Mouse (Mus musculus): ENCODE measurements around the gene Cox19. TPM values are rescaled to one million over a fixed set of nuclear protein-coding genes. Genes with fewer than 3 reads are reported as not detected.
"Not testable (repeated sequence)": the region's sequence is repeated elsewhere in the genome, so short reads cannot be mapped to it uniquely, and the experiment has no call there.

The Cox19 gene
- polyA plus RNA-seq, 1 experiment from 2014 or later: 77.3 TPM

GRCm38 (mm10) chr5:139390324-139391119 lies 39.3 kb upstream of the Cox19 start:
- not testable (repeated sequence) for H3K9me3 ChIP-seq (replicated peaks); H3K4me2 ChIP-seq; H3K27me3 ChIP-seq; H3K4me3 ChIP-seq; ATAC-seq (replicated peaks; ENCODE audit: insufficient number of reproducible peaks, insufficient read depth, low FRiP score, low read depth); H3K27ac ChIP-seq; H3K9ac ChIP-seq
- peaks cover 56% of the 10 kb centered on the region for H3K4me1 ChIP-seq (replicated peaks)
- peaks cover 21% of the 10 kb centered on the region for H3K36me3 ChIP-seq
- 62% methylated on average over 5 of the region's 5 CpGs for WGBS

DNA sequence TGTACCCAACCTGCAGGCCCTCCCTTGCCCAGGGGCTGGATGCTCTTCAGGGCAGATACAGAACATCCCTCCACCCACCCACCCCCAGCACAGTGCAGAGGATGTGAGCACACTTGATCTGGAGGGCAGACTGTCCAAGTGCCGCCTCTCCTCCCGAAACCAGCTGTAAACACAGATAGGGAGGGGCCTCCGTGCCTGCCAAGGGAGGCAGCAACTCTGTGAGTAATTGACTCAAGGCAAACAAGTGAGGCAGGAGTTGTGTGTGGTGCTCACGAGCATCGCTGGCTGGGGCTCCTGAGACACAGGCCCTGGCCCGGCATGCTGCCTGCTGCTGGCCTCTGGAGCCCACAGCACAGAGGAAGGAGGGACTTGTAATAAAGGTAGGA lies 38.5 kb upstream of the Cox19 start:
- whole genome bisulfite sequencing: 28% methylated on average over 6 of the region's 6 CpGs
- peak; percentile 50; the same call in 1 of the 2 replicates for ATAC-seq (replicated peaks; ENCODE audit: insufficient number of reproducible peaks, insufficient read depth, low FRiP score, low read depth)
- Histone ChIP-seq H3K9me3 (replicated peaks) (no peaks in the 10 kb centered on the region), H3K9ac (0 out of 2 replicates have a peak overlapping the region, but pooled peaks have one; percentile 14), H3K36me3 (peaks cover 21% of the 10 kb centered on the region), H3K27ac (peak overlapping the region; percentile 60), H3K4me1 (replicated peaks) (peaks cover 64% of the 10 kb centered on the region), H3K4me3 (no peak overlapping the region), H3K27me3 (no peaks in the 10 kb centered on the region), H3K4me2 (no peak overlapping the region)

DNA sequence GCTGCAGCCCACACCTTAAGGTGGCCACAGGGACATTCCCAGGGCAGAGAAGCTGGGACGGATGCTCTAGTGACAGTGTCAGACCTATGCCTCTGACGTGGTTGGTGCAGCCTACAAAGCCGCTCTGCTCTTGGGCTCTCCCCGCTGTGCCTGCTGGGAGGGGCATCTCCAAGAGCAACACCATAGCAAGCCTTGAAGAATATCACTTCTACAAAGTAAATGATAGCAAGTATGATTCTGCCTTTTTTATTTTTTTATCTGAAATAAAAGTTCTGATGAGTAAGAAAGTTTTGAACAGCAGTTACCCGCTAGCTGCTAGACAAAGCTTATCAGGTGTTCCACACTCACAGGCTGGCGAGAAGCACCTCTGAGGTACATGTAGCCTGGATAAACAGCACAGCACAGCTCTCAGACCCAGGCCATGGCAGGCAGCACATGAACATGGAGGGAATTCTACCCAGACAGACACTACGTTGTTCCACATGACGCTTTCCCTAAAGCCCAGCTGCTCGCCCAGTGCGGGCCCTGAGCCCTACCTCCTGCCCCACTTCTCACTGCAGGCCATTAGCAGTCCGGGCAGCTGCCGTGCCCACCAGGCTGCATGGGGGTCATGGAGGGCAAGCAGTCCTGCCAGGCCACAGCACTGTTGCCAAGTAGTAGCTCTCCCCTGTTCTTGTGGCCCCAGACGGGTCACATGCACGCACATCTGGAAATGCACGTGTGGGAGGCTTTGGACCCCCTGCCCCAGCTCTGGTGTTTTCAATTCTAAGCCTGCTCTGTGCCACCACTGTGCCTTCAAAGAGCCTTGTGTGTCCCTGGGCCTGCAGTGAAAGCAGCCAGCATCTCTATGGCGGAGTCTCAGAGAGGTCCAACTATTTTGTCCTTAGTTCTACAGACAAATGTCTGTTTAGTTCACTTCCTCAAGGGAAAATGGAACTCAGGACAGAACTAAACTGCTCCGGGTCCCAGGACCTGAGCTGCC lies 37.8 kb upstream of the Cox19 start:
- Histone ChIP-seq H3K4me2 (no peak overlapping the region), H3K9me3 (replicated peaks) (no peaks in the 10 kb centered on the region), H3K27ac (peak overlapping the region; percentile 60), H3K4me3 (no peak overlapping the region), H3K36me3 (peaks cover 18% of the 10 kb centered on the region), H3K9ac (0 out of 2 replicates have a peak overlapping the region, but pooled peaks have one; percentile 14), H3K27me3 (no peaks in the 10 kb centered on the region), H3K4me1 (replicated peaks) (peaks cover 68% of the 10 kb centered on the region)
- no peak for ATAC-seq (replicated peaks; ENCODE audit: insufficient number of reproducible peaks, insufficient read depth, low FRiP score, low read depth)
- 77% methylated on average over 17 of the region's 17 CpGs for WGBS

DNA sequence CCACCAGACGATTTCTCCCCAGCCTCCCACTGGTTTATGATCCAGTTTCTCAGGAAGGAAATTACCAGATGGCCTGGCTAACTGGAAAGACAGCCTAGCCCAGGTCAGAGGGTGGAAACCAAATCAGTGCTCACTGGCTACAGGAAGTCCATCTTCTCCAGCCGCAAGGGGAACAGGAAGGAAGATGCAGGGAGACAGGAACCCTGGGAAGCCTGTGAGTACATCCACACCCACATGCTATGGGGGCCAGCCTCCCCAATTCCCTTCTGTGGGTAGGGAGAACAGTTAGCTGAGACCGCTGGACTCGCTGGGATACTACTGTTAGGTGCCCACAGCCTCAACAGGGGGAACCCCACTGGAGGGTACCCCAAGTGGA lies 37.0 kb upstream of the Cox19 start:
- Histone ChIP-seq H3K9ac (no peak overlapping the region), H3K4me1 (replicated peaks) (peaks cover 75% of the 10 kb centered on the region), H3K4me3 (no peak overlapping the region)

GRCm38 (mm10) chr5:139387329-139388194 lies 36.3 kb upstream of the Cox19 start:
- H3K9me3 ChIP-seq (replicated peaks): no peaks in the 10 kb centered on the region
- ATAC-seq (replicated peaks; ENCODE audit: insufficient number of reproducible peaks, insufficient read depth, low FRiP score, low read depth): no peak
- peaks cover 81% of the 10 kb centered on the region for H3K4me1 ChIP-seq (replicated peaks)
- no peaks in the 10 kb centered on the region for H3K27me3 ChIP-seq
- H3K4me2 ChIP-seq: no peak overlapping the region; the same call in 1 of the 2 replicates
- H3K27ac ChIP-seq: peak overlapping the region; percentile 60
- H3K36me3 ChIP-seq: peaks cover 4% of the 10 kb centered on the region; the same call in 1 of the 2 replicates
- WGBS: 71% methylated on average over 10 of the region's 10 CpGs
- no peak overlapping the region for H3K9ac ChIP-seq
- H3K4me3 ChIP-seq: no peak overlapping the region

More for the DNA sequence above, 37.0 kb upstream of the Cox19 start:
- 54% methylated on average over 4 of the region's 4 CpGs for WGBS
- Histone ChIP-seq H3K4me2 (no peak overlapping the region; the same call in 1 of the 2 replicates), H3K36me3 (peaks cover 10% of the 10 kb centered on the region; the same call in 1 of the 2 replicates), H3K9me3 (replicated peaks) (no peaks in the 10 kb centered on the region), H3K27ac (peak overlapping the region; percentile 60), H3K27me3 (no peaks in the 10 kb centered on the region)
- ATAC-seq (replicated peaks; ENCODE audit: insufficient number of reproducible peaks, insufficient read depth, low FRiP score, low read depth): no peak

GRCm38 (mm10) chr5:139386047-139386446 lies 34.8 kb upstream of the Cox19 start:
- H3K27ac ChIP-seq: no peak overlapping the region
- H3K4me3 ChIP-seq: no peak overlapping the region
- H3K4me2 ChIP-seq: no peak overlapping the region
- H3K36me3 ChIP-seq: no peaks in the 10 kb centered on the region
- no peaks in the 10 kb centered on the region for H3K27me3 ChIP-seq
- H3K9me3 ChIP-seq (replicated peaks): no peaks in the 10 kb centered on the region
- no peak for ATAC-seq (replicated peaks; ENCODE audit: insufficient number of reproducible peaks, insufficient read depth, low FRiP score, low read depth)
- H3K9ac ChIP-seq: no peak overlapping the region
- H3K4me1 ChIP-seq (replicated peaks): peaks cover 89% of the 10 kb centered on the region
- 93% methylated on average over 5 of the region's 5 CpGs for WGBS

- no peaks in the 10 kb centered on the region for H3K9me3 ChIP-seq (replicated peaks)
- H3K9ac ChIP-seq: 0 out of 2 replicates have a peak overlapping the region, but pooled peaks have one; percentile 27
- H3K4me2 ChIP-seq: peak overlapping the region; percentile 27
- no peaks in the 10 kb centered on the region for H3K36me3 ChIP-seq
- peaks cover 91% of the 10 kb centered on the region for H3K4me1 ChIP-seq (replicated peaks)
- no peak overlapping the region for H3K4me3 ChIP-seq
- no peak for ATAC-seq (replicated peaks; ENCODE audit: insufficient number of reproducible peaks, insufficient read depth, low FRiP score, low read depth)
- H3K27me3 ChIP-seq: no peaks in the 10 kb centered on the region
- WGBS: 18% methylated on average over 10 of the region's 10 CpGs
- H3K27ac ChIP-seq: peak overlapping the region; percentile 57
These were observed 33.3 kb upstream of the Cox19 start for GRCm38 (mm10) chr5:139384531-139384930.

DNA sequence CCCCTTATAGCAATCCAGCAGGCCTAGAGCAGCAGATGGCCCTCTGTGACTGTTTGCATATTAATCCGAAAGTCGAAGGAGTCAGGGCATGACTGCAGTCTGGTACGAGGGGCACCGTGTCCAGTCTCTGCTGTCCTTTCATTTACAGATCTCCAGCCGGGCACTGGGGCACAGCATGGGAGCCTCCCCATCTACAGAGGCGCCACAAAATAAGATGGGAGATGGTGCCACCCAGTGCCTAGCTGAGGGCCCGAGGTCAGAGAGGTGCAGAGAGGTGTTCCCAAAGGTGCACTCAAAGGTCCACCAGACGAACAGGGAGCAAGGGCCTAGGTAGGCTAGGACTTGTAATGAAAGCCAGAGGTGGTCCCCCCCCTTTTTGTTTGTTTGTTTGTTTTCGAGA lies 32.0 kb upstream of the Cox19 start:
- Histone ChIP-seq H3K27me3 (no peaks in the 10 kb centered on the region), H3K4me1 (replicated peaks) (peaks cover 90% of the 10 kb centered on the region), H3K4me2 (peak overlapping the region; percentile 81), H3K36me3 (no peaks in the 10 kb centered on the region), H3K9ac (peak overlapping the region; percentile 78), H3K4me3 (peak overlapping the region; percentile 81; the same call in 1 of the 2 replicates), H3K27ac (peak overlapping the region; percentile 98), H3K9me3 (replicated peaks) (no peaks in the 10 kb centered on the region)
- 71% methylated on average over 9 of the region's 9 CpGs for WGBS
- no peak for ATAC-seq (replicated peaks; ENCODE audit: insufficient number of reproducible peaks, insufficient read depth, low FRiP score, low read depth)

- H3K27me3 ChIP-seq: no peaks in the 10 kb centered on the region
- peak overlapping the region; percentile 81 for H3K4me2 ChIP-seq
- H3K4me1 ChIP-seq (replicated peaks): peaks cover 90% of the 10 kb centered on the region
- WGBS: 5% methylated on average over 8 of the region's 8 CpGs
- peak overlapping the region; percentile 98 for H3K27ac ChIP-seq
- H3K9me3 ChIP-seq (replicated peaks): no peaks in the 10 kb centered on the region
- H3K4me3 ChIP-seq: peak overlapping the region; percentile 81
- peak overlapping the region; percentile 78 for H3K9ac ChIP-seq
- no peaks in the 10 kb centered on the region for H3K36me3 ChIP-seq
- ATAC-seq (replicated peaks; ENCODE audit: insufficient number of reproducible peaks, insufficient read depth, low FRiP score, low read depth): peak; percentile 47
These were observed 31.5 kb upstream of the Cox19 start for GRCm38 (mm10) chr5:139382760-139383159.

- Histone ChIP-seq H3K36me3 (no peaks in the 10 kb centered on the region), H3K27ac (peak overlapping the region; percentile 98), H3K27me3 (no peaks in the 10 kb centered on the region), H3K4me3 (peak overlapping the region; percentile 81), H3K4me2 (peak overlapping the region; percentile 81), H3K9me3 (replicated peaks) (no peaks in the 10 kb centered on the region), H3K9ac (peak overlapping the region; percentile 78), H3K4me1 (replicated peaks) (peaks cover 92% of the 10 kb centered on the region)
- WGBS: 55% methylated on average over 18 of the region's 18 CpGs
- no peak for ATAC-seq (replicated peaks; ENCODE audit: insufficient number of reproducible peaks, insufficient read depth, low FRiP score, low read depth)
These were observed 30.6 kb upstream of the Cox19 start for GRCm38 (mm10) chr5:139381586-139382513.

Measured in heart, embryonic 15.5 days (tissue).